Mouse (Mus musculus): ENCODE measurements around the gene Tspan33. TPM values are rescaled to one million over a fixed set of nuclear protein-coding genes. Genes with fewer than 3 reads are reported as not detected.
A peak's percentile ranks its signal among the peaks of the same experiment; 100 is the strongest.

Tspan33 gene
- 4.0 and 5.2 TPM in 2 replicates for polyA plus RNA-seq (2015; fragmentation: Nextera tagmentation; extraction: Ambion mirVana)

- Histone ChIP-seq H3K4me2 (ENCODE audit: low read depth, low read length) (peak within 1 kb of the TSS; percentile 100), H3K4me3 (replicated peaks; ENCODE audit: low read length) (peak within 1 kb of the TSS; percentile 73), H3K4me1 (ENCODE audit: control insufficient read depth, insufficient read depth, low read length) (peaks cover 8% of the 10 kb centered on the region; the same call in 1 of the 2 replicates), H3K27ac (ENCODE audit: low read length) (no peak within 1 kb of the TSS), H3K9me3 (replicated peaks; ENCODE audit: control insufficient read depth, low read length) (no peaks in the 10 kb centered on the region), H3K27me3 (ENCODE audit: control insufficient read depth, insufficient read depth, low read length) (no peaks in the 10 kb centered on the region), H3K9ac (ENCODE audit: low read length) (peak within 1 kb of the TSS; percentile 81), H3K36me3 (ENCODE audit: control insufficient read depth, insufficient read depth, low read length) (no peaks in the 10 kb centered on the region)
- peak; percentile 98 for ATAC-seq (ENCODE audit: insufficient read depth, low FRiP score)
- WGBS: 0% methylated on average over 37 of the region's 41 CpGs
These were observed at the start of gene Tspan33 for GRCm38 (mm10) chr6:29693953-29694352. TSS of gene Tspan33 (plus strand) at chr6:29694222.

GRCm38 (mm10) chr6:29649494-29650169, 44.4 kb upstream of the Tspan33 start:
- no peaks in the 10 kb centered on the region for H3K4me1 ChIP-seq (ENCODE audit: control insufficient read depth, insufficient read depth, low read length)
- no peak overlapping the region for H3K4me3 ChIP-seq (replicated peaks; ENCODE audit: low read length)
- no peaks in the 10 kb centered on the region for H3K27me3 ChIP-seq (ENCODE audit: control insufficient read depth, insufficient read depth, low read length)
- 31% methylated on average over 14 of the region's 14 CpGs for WGBS
- no peak overlapping the region for H3K27ac ChIP-seq (ENCODE audit: low read length)
- no peak overlapping the region for H3K4me2 ChIP-seq (ENCODE audit: low read depth, low read length)
- no peaks in the 10 kb centered on the region for H3K36me3 ChIP-seq (ENCODE audit: control insufficient read depth, insufficient read depth, low read length)
- ATAC-seq (ENCODE audit: insufficient read depth, low FRiP score): no peak
- H3K9me3 ChIP-seq (replicated peaks; ENCODE audit: control insufficient read depth, low read length): no peaks in the 10 kb centered on the region
- no peak overlapping the region for H3K9ac ChIP-seq (ENCODE audit: low read length)

GRCm38 (mm10) chr6:29650170-29650549, 43.9 kb upstream of the Tspan33 start:
- Histone ChIP-seq H3K36me3 (ENCODE audit: control insufficient read depth, insufficient read depth, low read length) (no peaks in the 10 kb centered on the region), H3K4me2 (ENCODE audit: low read depth, low read length) (no peak overlapping the region), H3K27me3 (ENCODE audit: control insufficient read depth, insufficient read depth, low read length) (no peaks in the 10 kb centered on the region), H3K4me1 (ENCODE audit: control insufficient read depth, insufficient read depth, low read length) (no peaks in the 10 kb centered on the region), H3K4me3 (replicated peaks; ENCODE audit: low read length) (no peak overlapping the region), H3K27ac (ENCODE audit: low read length) (no peak overlapping the region), H3K9me3 (replicated peaks; ENCODE audit: control insufficient read depth, low read length) (no peaks in the 10 kb centered on the region), H3K9ac (ENCODE audit: low read length) (no peak overlapping the region)
- no peak for ATAC-seq (ENCODE audit: insufficient read depth, low FRiP score)
- WGBS: 59% methylated on average over 10 of the region's 10 CpGs

GRCm38 (mm10) chr6:29653271-29653670, 40.8 kb upstream of the Tspan33 start:
- Histone ChIP-seq H3K27me3 (ENCODE audit: control insufficient read depth, insufficient read depth, low read length) (no peaks in the 10 kb centered on the region), H3K9ac (ENCODE audit: low read length) (no peak overlapping the region), H3K4me3 (replicated peaks; ENCODE audit: low read length) (no peak overlapping the region), H3K4me2 (ENCODE audit: low read depth, low read length) (no peak overlapping the region), H3K4me1 (ENCODE audit: control insufficient read depth, insufficient read depth, low read length) (no peaks in the 10 kb centered on the region), H3K9me3 (replicated peaks; ENCODE audit: control insufficient read depth, low read length) (no peaks in the 10 kb centered on the region), H3K36me3 (ENCODE audit: control insufficient read depth, insufficient read depth, low read length) (no peaks in the 10 kb centered on the region), H3K27ac (ENCODE audit: low read length) (no peak overlapping the region)
- no peak for ATAC-seq (ENCODE audit: insufficient read depth, low FRiP score)

GRCm38 (mm10) chr6:29658626-29659475, 35.2 kb upstream of the Tspan33 start:
- Histone ChIP-seq H3K27me3 (ENCODE audit: control insufficient read depth, insufficient read depth, low read length) (no peaks in the 10 kb centered on the region), H3K9ac (ENCODE audit: low read length) (no peak overlapping the region), H3K4me2 (ENCODE audit: low read depth, low read length) (no peak overlapping the region), H3K4me1 (ENCODE audit: control insufficient read depth, insufficient read depth, low read length) (no peaks in the 10 kb centered on the region), H3K36me3 (ENCODE audit: control insufficient read depth, insufficient read depth, low read length) (no peaks in the 10 kb centered on the region), H3K27ac (ENCODE audit: low read length) (no peak overlapping the region), H3K9me3 (replicated peaks; ENCODE audit: control insufficient read depth, low read length) (no peaks in the 10 kb centered on the region), H3K4me3 (replicated peaks; ENCODE audit: low read length) (no peak overlapping the region)
- no peak for ATAC-seq (ENCODE audit: insufficient read depth, low FRiP score)
- 78% methylated on average over 3 of the region's 3 CpGs for WGBS

- Histone ChIP-seq H3K36me3 (ENCODE audit: control insufficient read depth, insufficient read depth, low read length) (no peaks in the 10 kb centered on the region), H3K4me2 (ENCODE audit: low read depth, low read length) (no peak overlapping the region), H3K4me1 (ENCODE audit: control insufficient read depth, insufficient read depth, low read length) (no peaks in the 10 kb centered on the region), H3K4me3 (replicated peaks; ENCODE audit: low read length) (no peak overlapping the region), H3K9ac (ENCODE audit: low read length) (no peak overlapping the region), H3K27ac (ENCODE audit: low read length) (no peak overlapping the region), H3K9me3 (replicated peaks; ENCODE audit: control insufficient read depth, low read length) (no peaks in the 10 kb centered on the region), H3K27me3 (ENCODE audit: control insufficient read depth, insufficient read depth, low read length) (no peaks in the 10 kb centered on the region)
- 82% methylated on average over 2 of the region's 2 CpGs for WGBS
- ATAC-seq (ENCODE audit: insufficient read depth, low FRiP score): no peak
These were observed 34.1 kb upstream of the Tspan33 start for GRCm38 (mm10) chr6:29659964-29660363.

- WGBS: 66% methylated on average over 11 of the region's 11 CpGs
- Histone ChIP-seq H3K27ac (ENCODE audit: low read length) (no peak overlapping the region), H3K36me3 (ENCODE audit: control insufficient read depth, insufficient read depth, low read length) (no peaks in the 10 kb centered on the region), H3K9ac (ENCODE audit: low read length) (no peak overlapping the region), H3K4me3 (replicated peaks; ENCODE audit: low read length) (no peak overlapping the region), H3K4me2 (ENCODE audit: low read depth, low read length) (no peak overlapping the region), H3K27me3 (ENCODE audit: control insufficient read depth, insufficient read depth, low read length) (no peaks in the 10 kb centered on the region), H3K9me3 (replicated peaks; ENCODE audit: control insufficient read depth, low read length) (no peaks in the 10 kb centered on the region), H3K4me1 (ENCODE audit: control insufficient read depth, insufficient read depth, low read length) (no peaks in the 10 kb centered on the region)
- no peak for ATAC-seq (ENCODE audit: insufficient read depth, low FRiP score)
These were observed 33.2 kb upstream of the Tspan33 start for GRCm38 (mm10) chr6:29660662-29661307.

GRCm38 (mm10) chr6:29667266-29667665, 26.8 kb upstream of the Tspan33 start:
- Histone ChIP-seq H3K4me3 (replicated peaks; ENCODE audit: low read length) (no peak overlapping the region), H3K27me3 (ENCODE audit: control insufficient read depth, insufficient read depth, low read length) (no peaks in the 10 kb centered on the region), H3K27ac (ENCODE audit: low read length) (no peak overlapping the region), H3K4me2 (ENCODE audit: low read depth, low read length) (no peak overlapping the region), H3K9me3 (replicated peaks; ENCODE audit: control insufficient read depth, low read length) (no peaks in the 10 kb centered on the region), H3K36me3 (ENCODE audit: control insufficient read depth, insufficient read depth, low read length) (no peaks in the 10 kb centered on the region), H3K9ac (ENCODE audit: low read length) (no peak overlapping the region), H3K4me1 (ENCODE audit: control insufficient read depth, insufficient read depth, low read length) (no peaks in the 10 kb centered on the region)
- 74% methylated on average over 6 of the region's 6 CpGs for WGBS
- ATAC-seq (ENCODE audit: insufficient read depth, low FRiP score): no peak

GRCm38 (mm10) chr6:29671741-29672140, 22.3 kb upstream of the Tspan33 start:
- no peaks in the 10 kb centered on the region for H3K27me3 ChIP-seq (ENCODE audit: control insufficient read depth, insufficient read depth, low read length)
- no peak overlapping the region for H3K9ac ChIP-seq (ENCODE audit: low read length)
- no peaks in the 10 kb centered on the region for H3K4me1 ChIP-seq (ENCODE audit: control insufficient read depth, insufficient read depth, low read length)
- WGBS: 30% methylated on average over 3 of the region's 3 CpGs
- no peaks in the 10 kb centered on the region for H3K9me3 ChIP-seq (replicated peaks; ENCODE audit: control insufficient read depth, low read length)
- H3K27ac ChIP-seq (ENCODE audit: low read length): no peak overlapping the region
- no peaks in the 10 kb centered on the region for H3K36me3 ChIP-seq (ENCODE audit: control insufficient read depth, insufficient read depth, low read length)
- no peak overlapping the region for H3K4me2 ChIP-seq (ENCODE audit: low read depth, low read length)
- H3K4me3 ChIP-seq (replicated peaks; ENCODE audit: low read length): no peak overlapping the region
- no peak for ATAC-seq (ENCODE audit: insufficient read depth, low FRiP score)

Measured in stomach, embryonic 16.5 days (tissue).